Mouse (Mus musculus) urinary bladder, postnatal 25 days (tissue): ENCODE measurements around the gene Cetn2.

ENCODE experiments used
- DNase-seq: peaks from one replicate; pipeline ENCODE4 v3.0.0; 2022; ENCODE audit warnings: low spot score

Cetn2 gene

DNA sequence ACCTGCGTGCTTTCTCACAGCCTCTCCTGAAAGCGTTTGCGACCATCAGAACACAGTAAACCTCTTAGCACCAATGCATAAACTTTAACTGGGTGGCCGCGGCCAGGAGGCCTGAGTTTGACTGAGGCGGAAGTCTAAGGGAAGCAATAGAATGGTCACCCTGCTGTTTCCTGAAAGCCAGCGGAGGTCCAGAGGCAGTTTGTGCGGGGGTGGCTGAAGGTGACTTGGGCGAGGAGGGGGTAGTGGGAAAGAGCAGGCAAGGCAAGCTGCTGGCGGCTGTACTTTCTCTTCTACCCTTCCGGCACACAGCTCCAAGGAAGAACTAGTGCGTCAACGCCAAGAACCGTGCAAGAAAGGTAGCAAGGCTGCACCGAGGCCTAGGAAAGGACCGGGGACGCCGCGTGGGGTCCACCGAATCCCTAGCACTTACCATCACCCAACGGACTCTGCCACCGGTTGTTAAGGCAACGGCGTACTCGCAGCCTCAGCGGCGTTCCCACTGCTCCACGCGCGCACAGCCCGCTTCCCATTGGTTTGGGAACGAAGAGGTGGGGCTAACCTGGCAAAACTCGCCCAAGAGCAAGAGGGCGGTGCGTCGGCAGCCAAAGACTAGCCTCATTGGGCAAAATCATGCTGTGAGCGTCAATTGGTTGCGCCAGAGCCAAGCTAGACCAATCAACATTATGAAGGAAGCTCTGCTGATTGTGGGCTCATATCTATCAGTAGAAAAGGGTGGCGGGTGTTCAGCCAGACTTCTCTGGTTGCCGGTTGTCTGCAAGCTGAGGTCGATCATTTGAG, at the start of gene Cetn2, which contains the start of gene Nsdhl:
TSS of gene Cetn2 (minus strand) at position 528 of the 798 bp plus-strand sequence.
TSS of gene Nsdhl (plus strand) at position 674 of the 798 bp plus-strand sequence.
- peak; percentile 61 for DNase-seq

DNA sequence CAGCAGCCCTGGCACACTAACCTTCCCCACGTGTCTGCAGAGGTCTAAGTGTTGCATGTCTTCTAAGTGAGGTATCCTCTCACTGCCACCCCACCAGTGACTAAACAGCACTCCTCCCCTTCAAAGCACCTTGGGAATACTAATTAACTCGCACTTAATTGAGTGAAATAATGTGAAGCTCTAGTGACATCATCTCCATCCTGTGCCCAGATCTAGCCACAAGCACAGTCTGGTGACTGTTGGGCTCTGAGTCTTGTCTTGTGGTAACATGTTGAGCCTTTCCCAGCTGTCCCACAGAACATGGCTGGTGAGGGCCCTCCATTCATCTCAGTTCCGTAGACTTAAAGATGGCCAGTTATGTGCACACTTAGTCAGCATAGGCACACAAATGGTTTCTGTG, 44.5 kb upstream of the Cetn2 start:
- DNase-seq = no peak

DNA sequence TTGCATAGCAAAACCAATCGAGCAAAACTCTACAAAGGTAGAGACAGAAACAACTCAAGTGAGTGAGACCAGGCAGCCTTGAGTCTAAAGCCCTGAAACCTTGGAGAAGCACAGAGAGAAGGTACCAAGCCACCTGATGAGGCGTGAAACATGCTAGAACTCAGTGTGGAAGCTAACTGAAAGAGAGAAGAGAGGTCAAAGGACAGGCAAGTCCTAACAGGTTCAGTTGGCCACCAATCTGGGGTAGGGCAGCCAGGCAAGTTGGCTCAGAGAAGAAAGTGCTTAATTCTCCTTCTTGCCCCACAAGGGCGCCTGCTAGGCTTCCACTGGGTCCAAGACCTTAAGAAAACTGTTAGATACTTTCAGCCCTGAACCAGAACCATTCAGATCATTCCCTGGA, 43.3 kb upstream of the Cetn2 start:
- DNase-seq = no peak

DNA sequence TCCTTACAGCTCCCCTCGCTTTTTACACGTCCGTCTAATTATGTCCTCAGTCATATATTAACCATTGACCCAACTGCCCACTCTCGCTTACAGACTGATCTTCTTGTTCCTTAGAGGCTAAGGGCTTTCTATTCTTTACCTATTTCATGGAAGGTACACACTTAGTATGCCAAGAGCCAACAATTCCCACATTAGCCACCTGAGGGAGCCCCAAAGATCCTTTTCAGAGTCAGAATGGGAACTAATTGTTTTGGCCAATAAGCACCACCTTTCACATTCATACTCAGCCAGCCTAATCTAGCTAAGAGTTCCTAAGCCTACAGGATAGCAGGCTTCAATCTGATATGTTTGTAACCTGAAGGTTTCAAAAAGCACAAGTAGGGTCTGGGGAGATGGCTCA, 42.2 kb upstream of the Cetn2 start:
- DNase-seq = no peak

DNA sequence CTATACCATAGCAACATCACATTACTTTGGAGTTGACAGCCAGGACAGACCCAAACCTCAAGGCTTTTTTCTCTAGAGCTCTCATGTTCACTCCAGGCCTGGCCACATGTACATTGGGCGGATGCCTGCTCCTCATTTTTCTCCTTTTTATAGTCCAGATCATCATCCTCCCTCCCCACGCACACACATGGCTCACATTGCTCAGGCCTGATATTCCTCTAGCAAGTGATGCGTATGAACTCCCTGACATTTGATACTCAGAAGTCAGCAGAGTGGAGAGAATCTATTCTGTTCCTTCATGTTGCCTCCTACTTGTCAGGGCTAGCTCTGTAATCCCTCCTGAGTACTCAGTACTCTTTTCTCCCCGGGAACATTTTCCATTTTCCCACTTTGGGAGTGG, 38.3 kb upstream of the Cetn2 start:
- DNase-seq = no peak

DNA sequence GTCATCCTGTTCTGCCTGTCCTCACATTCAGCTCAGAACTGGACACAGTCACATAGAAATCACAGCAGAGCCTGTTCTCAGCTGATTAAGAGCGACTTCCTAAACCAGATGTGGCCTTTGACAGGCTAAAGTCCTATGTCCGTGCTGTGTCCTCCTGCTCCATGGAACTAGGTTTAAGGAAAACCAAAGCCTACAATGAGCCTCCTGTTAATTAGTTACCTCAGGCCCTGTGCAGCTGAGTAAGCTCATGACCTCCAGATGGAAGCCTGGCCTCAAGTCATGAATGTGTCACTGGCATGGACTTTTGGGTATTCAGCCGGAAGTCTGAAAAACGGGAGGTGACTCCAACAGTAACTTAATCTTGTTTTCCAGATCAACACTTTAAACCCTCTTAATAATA, 35.3 kb upstream of the Cetn2 start:
- no peak for DNase-seq

DNA sequence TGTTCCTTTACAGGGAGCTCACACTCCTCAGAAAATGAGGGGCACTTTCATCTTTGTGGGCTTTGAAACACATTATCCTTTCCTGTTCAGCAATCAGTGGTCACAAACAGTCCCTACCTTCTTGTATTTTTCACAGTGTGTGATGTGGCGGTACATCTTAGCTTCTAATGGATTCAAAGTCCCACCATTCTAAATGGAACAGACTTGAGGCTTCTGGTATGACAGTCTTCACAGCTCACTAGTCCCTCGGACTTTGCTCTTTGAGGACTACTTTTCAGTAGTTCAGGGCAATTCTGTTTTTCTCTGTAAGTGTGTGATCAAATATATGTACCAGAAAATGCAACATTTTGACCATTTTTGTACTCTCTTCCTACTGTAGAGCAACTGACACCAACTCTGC, 3.2 kb upstream of the Cetn2 start:
- DNase-seq = no peak

DNA sequence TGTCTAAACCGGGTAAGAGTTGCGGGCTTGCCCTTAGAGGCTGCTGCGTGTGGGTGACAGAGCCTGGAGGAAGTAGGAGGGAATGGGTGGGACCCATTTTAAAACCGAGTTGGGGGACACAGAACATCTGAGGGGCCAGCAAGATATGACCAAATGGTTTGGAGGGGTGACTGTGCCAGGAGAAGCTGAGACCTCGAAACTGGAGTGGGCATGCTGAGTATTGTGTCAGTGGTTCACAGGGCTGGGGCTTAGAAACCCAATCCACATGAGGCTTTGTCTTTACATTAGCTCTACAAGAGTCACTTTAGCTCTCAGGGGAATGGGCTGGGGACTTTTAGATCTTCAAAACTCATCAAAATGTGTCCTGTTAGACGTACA, 460 bp upstream of the Cetn2 start:
- DNase-seq = no peak

DNA sequence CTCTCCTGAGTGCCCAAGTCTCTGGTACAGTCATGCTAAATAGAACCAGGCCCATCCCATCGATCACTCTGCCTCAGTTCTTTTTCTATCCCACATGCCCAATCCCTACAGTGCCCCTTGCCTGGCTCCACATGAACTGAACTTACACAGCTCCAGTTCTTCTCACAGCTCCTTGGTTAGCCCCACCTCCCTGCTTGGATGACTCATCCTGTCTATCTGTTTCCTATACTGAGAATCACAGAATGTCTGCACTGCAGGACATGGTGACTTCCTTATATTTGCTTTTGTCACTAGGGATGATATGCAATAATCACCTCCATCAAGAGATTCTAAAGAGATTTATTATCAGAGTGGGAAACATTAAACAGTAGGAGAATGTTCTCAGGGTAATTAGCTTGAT, 6.6 kb downstream of the Cetn2 start:
- DNase-seq = no peak

DNA sequence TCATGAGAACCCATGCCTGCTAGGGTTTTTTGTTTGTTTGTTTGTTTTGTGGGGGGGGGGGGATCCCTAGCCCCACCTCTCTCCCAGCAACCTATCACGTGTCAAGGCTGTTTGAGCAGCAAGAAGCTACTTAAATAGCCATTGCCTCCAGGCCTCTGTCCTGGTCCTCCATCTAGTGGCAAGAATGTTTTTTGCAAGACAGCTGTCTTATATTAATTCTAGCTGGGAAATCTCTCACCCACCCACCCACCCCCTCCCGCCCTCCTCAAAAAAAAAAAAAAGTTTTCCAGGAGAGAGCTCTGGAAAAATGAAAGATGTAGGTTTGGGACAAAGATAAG, 9.8 kb downstream of the Cetn2 start:
- no peak for DNase-seq

DNA sequence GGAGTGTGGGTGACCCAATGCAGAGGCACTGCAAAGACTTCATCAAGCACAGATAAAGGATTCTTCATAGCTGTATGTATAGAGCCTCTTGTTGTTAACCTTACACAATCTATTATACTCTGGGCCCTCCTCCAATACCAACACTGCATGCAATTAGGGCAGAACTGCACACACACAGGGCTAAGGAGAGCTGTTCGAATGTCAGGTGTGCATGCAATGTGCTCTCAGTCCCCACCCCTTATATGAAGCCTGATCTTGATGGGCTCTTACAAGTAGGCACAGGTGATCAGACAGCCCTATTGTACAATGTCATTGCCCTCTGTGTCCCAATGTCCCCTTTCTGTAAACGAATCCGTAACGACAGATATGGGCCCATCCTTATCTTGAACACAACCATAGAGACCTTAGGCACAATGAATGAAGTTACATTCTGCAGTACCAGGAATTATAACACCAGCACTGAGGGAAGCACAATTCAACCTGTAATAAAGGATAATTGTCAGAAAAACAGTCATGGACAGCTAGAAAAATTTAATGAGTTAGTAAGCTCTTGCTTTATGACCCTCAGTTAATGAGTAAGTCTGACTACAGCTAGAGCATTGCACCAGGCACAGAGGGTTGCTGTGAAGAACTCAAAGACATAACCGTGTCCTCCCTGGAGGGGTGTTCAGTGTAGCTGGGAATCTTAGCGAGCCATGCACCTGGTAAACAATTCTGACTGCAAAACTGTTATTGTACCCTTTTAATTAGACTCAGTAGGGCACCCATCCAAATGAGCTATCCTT, 10.4 kb downstream of the Cetn2 start:
- no peak for DNase-seq

DNA sequence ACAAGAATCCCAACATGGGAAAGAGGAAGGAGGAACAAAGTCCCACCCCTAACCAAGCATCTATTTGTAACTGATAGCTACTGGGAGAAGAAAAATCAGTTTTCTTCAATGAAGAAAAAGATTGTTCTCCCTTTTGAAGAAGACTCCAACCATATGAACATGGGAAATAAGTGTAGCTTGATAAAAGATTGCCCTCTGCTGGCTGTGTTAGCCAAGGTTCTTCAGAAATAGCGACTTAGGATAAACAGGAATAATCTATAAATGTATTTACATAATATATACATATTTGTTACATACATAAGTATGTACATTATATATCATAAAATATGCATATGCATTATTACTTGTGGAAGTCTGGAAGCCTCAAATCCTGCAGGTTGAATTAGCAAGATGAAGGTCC, 15.7 kb downstream of the Cetn2 start:
- DNase-seq = no peak

DNA sequence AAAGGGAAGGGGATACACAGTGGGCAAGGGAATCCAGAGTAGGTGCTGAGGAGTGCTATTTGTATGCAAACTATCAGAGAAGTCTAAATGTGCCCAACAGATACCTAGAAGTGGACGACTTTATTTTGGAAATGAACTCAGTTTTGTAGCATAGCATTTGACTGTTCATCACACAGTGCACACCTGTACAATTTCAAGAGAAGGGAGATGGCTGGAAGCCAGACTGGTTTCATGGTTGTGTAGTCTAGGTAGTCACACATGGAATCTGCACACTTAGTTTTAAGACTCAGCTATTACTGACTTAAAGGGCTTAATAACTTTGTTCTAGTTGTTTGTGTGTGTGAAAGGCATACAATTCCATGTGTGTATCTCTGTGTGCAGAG, 22.2 kb downstream of the Cetn2 start:
- DNase-seq = no peak

DNA sequence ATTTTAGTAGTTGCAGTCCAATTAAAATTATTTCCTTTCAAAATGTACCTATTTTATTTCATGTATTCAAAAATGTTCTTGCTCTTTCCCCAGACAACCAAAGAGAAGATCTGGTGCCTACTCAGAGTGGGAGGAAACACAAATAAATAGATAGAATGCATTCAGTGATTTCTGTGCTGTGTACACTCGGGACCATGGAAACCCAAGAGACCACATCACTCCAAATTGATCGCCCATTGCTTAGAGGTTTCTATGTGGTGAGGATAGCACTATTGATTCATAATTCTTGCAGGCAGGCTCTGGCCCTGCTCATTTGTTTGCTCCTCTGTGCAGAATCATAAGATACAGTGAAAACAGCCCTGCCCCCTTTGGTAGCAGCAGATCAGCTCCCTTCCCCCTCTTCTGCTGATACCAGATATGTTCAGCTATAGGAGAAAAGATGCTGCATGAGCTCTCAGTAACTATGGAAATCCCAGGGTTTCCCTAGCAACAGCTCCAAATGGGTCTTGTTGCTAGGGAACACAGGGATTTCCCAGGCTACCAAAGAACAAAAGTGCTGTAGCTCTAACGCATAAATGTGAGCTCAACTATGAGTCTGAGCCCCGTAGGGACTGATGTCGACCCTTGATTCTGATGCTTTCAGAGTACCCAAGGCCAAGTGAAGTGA, 22.7 kb downstream of the Cetn2 start:
- no peak for DNase-seq
